Mouse (Mus musculus) embryonic fibroblast, embryonic 13.5 days (primary cell): ENCODE results near the gene Usp47.

Experiments used
- CTCF ChIP-seq: IDR thresholded peaks from 2 replicates; pipeline ENCODE4 v1.5.1; 2011; ENCODE audit warnings: mild to moderate bottlenecking, control low read depth, low read length, moderate library complexity, borderline replicate concordance; ENCODE audit not compliant: insufficient read depth
- POLR2A ChIP-seq: IDR thresholded peaks from 2 replicates; pipeline ENCODE4 v1.6.1; 2011; ENCODE audit warnings: low read depth, mild to moderate bottlenecking, control low read depth, low read length, moderate library complexity

GRCm38 (mm10) chr7:112030594-112030993 is 7.3 kb downstream of the Usp47 start:
- TF ChIP-seq CTCF (no peak), POLR2A (no peak)
